Mouse (Mus musculus) kidney, embryonic 14.5 days (tissue): ENCODE results near the gene Ubtd1. TPM values are rescaled to one million over a fixed set of nuclear protein-coding genes. Genes with fewer than 3 reads are reported as not detected.
A peak's percentile ranks its signal among the peaks of the same experiment; 100 is the strongest.

Experiments
- ATAC-seq: fragments of 200-750 bp; cut with Nextera tagmentation; 2 replicates; pipeline ENCODE4 v1.8.0; 2017; ENCODE audit warnings: moderate number of reproducible peaks, mild to moderate bottlenecking, moderate TSS enrichment, moderate library complexity; ENCODE audit not compliant: low FRiP score, low TSS enrichment
- H3K27ac ChIP-seq: fragments of 300-500 bp; sonication (generic); 2 replicates; pipeline ENCODE4 v1.5.1; 2014; ENCODE audit warnings: low read depth, mild to moderate bottlenecking, low read length, moderate library complexity, mixed read lengths
- H3K27me3 ChIP-seq: fragments of 300-500 bp; sonication (generic); 2 replicates; pipeline ENCODE4 v1.6.1; 2014; ENCODE audit warnings: mild to moderate bottlenecking, low read length; ENCODE audit not compliant: control insufficient read depth, insufficient read depth
- H3K36me3 ChIP-seq: fragments of 300-500 bp; sonication (generic); 2 replicates; pipeline ENCODE4 v1.6.1; 2014; ENCODE audit warnings: low read length, mixed read lengths; ENCODE audit not compliant: control insufficient read depth, insufficient read depth
- H3K4me1 ChIP-seq: fragments of 300-500 bp; sonication (generic); 2 replicates; pipeline ENCODE4 v1.6.1; 2014; ENCODE audit warnings: low read length, mixed read lengths; ENCODE audit not compliant: control insufficient read depth, insufficient read depth
- H3K4me2 ChIP-seq: fragments of 300-500 bp; sonication (generic); replicated peaks from 2 replicates; pipeline ENCODE4 v1.6.1; 2014; ENCODE audit warnings: low read depth, mild to moderate bottlenecking, low read length
- H3K4me3 ChIP-seq: fragments of 300-500 bp; sonication (generic); 2 replicates; pipeline ENCODE4 v1.5.1; 2014; ENCODE audit warnings: mild to moderate bottlenecking, low read length
- H3K9ac ChIP-seq: fragments of 300-500 bp; sonication (generic); 2 replicates; pipeline ENCODE4 v1.6.1; 2014; ENCODE audit warnings: low read depth, mild to moderate bottlenecking, low read length, moderate library complexity
- H3K9me3 ChIP-seq: fragments of 300-500 bp; sonication (generic); 2 replicates; pipeline ENCODE4 v1.6.1; 2016; ENCODE audit warnings: low read length; ENCODE audit not compliant: control insufficient read depth
- WGBS: fragments of 180-500 bp; shearing (Covaris S2); extraction: QIAGEN DNeasy Blood & Tissue Kit; methylation state at CpG from one replicate; pipeline ENCODE4 v1.1.7; 2014; 5-methylcytosine and 5-hydroxymethylcytosine counted together
- polyA plus RNA-seq: library from polyadenylated mRNA; unstranded; fragments of >200 nt; fragmentation: Nextera tagmentation; extraction: Ambion mirVana; gene quantifications from 2 replicates; pipeline ENCODE4 v1.2.1, GENCODE M21; 2014

Ubtd1 gene
- polyA plus RNA-seq, 1 experiment from 2014 or later: 29.8 TPM

- Histone ChIP-seq H3K4me2 (no peak overlapping the region), H3K4me3 (no peak overlapping the region), H3K36me3 (peaks cover 47% of the 10 kb centered on the region), H3K27me3 (no peaks in the 10 kb centered on the region), H3K9me3 (no peaks in the 10 kb centered on the region), H3K4me1 (no peaks in the 10 kb centered on the region), H3K27ac (no peak overlapping the region), H3K9ac (no peak overlapping the region)
- WGBS: 96% methylated on average over 7 of the region's 7 CpGs
- ATAC-seq: no peak
Measured at GRCm38 (mm10) chr19:41969618-41970017, 11.9 kb upstream of the Ubtd1 start.

- no peak overlapping the region for H3K27ac ChIP-seq
- ATAC-seq: no peak
- H3K4me1 ChIP-seq: no peaks in the 10 kb centered on the region
- H3K36me3 ChIP-seq: peaks cover 9% of the 10 kb centered on the region; the same call in 1 of the 2 replicates
- whole genome bisulfite sequencing: 55% methylated on average over 13 of the region's 13 CpGs
- H3K4me2 ChIP-seq: no peak overlapping the region
- no peaks in the 10 kb centered on the region for H3K27me3 ChIP-seq
- H3K4me3 ChIP-seq: no peak overlapping the region
- no peaks in the 10 kb centered on the region for H3K9me3 ChIP-seq
- no peak overlapping the region for H3K9ac ChIP-seq
Measured at GRCm38 (mm10) chr19:41973891-41974794, 7.4 kb upstream of the Ubtd1 start.

GRCm38 (mm10) chr19:41980422-41980818 lies 1.1 kb upstream of the Ubtd1 start:
- peak overlapping the region; percentile 71 for H3K4me2 ChIP-seq
- peak overlapping the region; percentile 77 for H3K4me3 ChIP-seq
- H3K4me1 ChIP-seq: 0 out of 2 replicates have a peak, but pooled peaks cover 3% of the 10 kb centered on the region
- H3K27me3 ChIP-seq: no peaks in the 10 kb centered on the region
- peak overlapping the region; percentile 92 for H3K9ac ChIP-seq
- no peaks in the 10 kb centered on the region for H3K36me3 ChIP-seq
- peak overlapping the region; percentile 84 for H3K27ac ChIP-seq
- H3K9me3 ChIP-seq: no peaks in the 10 kb centered on the region
- peak; percentile 14; the same call in 1 of the 2 replicates for ATAC-seq
- WGBS: 0% methylated on average over 16 of the region's 16 CpGs

GRCm38 (mm10) chr19:41980819-41981594 lies 556 bp upstream of the Ubtd1 start, which contains the start of gene Mms19:
Mms19 (minus strand) TSS chr19:41981157.
- 0 out of 2 replicates have a peak, but pooled peaks cover 3% of the 10 kb centered on the region for H3K4me1 ChIP-seq
- H3K27me3 ChIP-seq: no peaks in the 10 kb centered on the region
- H3K9me3 ChIP-seq: no peaks in the 10 kb centered on the region
- no peaks in the 10 kb centered on the region for H3K36me3 ChIP-seq
- H3K9ac ChIP-seq: peak within 1 kb of the TSS; percentile 92
- H3K4me3 ChIP-seq: peak within 1 kb of the TSS; percentile 77
- peak within 1 kb of the TSS; percentile 88 for H3K4me2 ChIP-seq
- peak; percentile 96 for ATAC-seq
- under 1% methylated on average over 59 of the region's 68 CpGs for WGBS
- H3K27ac ChIP-seq: peak within 1 kb of the TSS; percentile 84

- 0% methylated on average over 74 of the region's 74 CpGs for WGBS
- Histone ChIP-seq H3K9ac (peak overlapping the region; percentile 92), H3K27me3 (no peaks in the 10 kb centered on the region), H3K4me3 (peak overlapping the region; percentile 77), H3K27ac (peak overlapping the region; percentile 84), H3K4me2 (peak overlapping the region; percentile 88), H3K9me3 (no peaks in the 10 kb centered on the region), H3K36me3 (no peaks in the 10 kb centered on the region), H3K4me1 (0 out of 2 replicates have a peak, but pooled peaks cover 3% of the 10 kb centered on the region)
- no peak for ATAC-seq
Measured at GRCm38 (mm10) chr19:41981931-41982790, 598 bp downstream of the Ubtd1 start.

GRCm38 (mm10) chr19:41982791-41983150 lies 1.2 kb downstream of the Ubtd1 start:
- H3K27ac ChIP-seq: peak overlapping the region; percentile 84; the same call in 1 of the 2 replicates

GRCm38 (mm10) chr19:41985994-41986393 lies 4.4 kb downstream of the Ubtd1 start:
- H3K36me3 ChIP-seq: no peaks in the 10 kb centered on the region
- no peak overlapping the region for H3K4me3 ChIP-seq
- ATAC-seq: no peak
- H3K9me3 ChIP-seq: no peaks in the 10 kb centered on the region
- H3K9ac ChIP-seq: no peak overlapping the region
- H3K27ac ChIP-seq: no peak overlapping the region
- H3K4me2 ChIP-seq: no peak overlapping the region
- WGBS: 92% methylated on average over 5 of the region's 5 CpGs
- no peaks in the 10 kb centered on the region; the same call in 1 of the 2 replicates for H3K4me1 ChIP-seq
- H3K27me3 ChIP-seq: no peaks in the 10 kb centered on the region

More at GRCm38 (mm10) chr19:41982791-41983150, 1.2 kb downstream of the Ubtd1 start:
- peak overlapping the region; percentile 88 for H3K4me2 ChIP-seq
- peak overlapping the region; percentile 92 for H3K9ac ChIP-seq
- WGBS: under 1% methylated on average over 4 of the region's 4 CpGs
- no peak for ATAC-seq
- no peaks in the 10 kb centered on the region for H3K36me3 ChIP-seq
- H3K27me3 ChIP-seq: no peaks in the 10 kb centered on the region
- 0 out of 2 replicates have a peak, but pooled peaks cover 3% of the 10 kb centered on the region for H3K4me1 ChIP-seq
- no peaks in the 10 kb centered on the region for H3K9me3 ChIP-seq
- peak overlapping the region; percentile 77 for H3K4me3 ChIP-seq

- no peak overlapping the region for H3K9ac ChIP-seq
- peaks cover 12% of the 10 kb centered on the region for H3K4me1 ChIP-seq
- H3K4me3 ChIP-seq: no peak overlapping the region
- 66% methylated on average over 4 of the region's 4 CpGs for WGBS
- H3K36me3 ChIP-seq: no peaks in the 10 kb centered on the region
- no peak overlapping the region for H3K4me2 ChIP-seq
- no peak overlapping the region; the same call in 1 of the 2 replicates for H3K27ac ChIP-seq
- no peaks in the 10 kb centered on the region for H3K9me3 ChIP-seq
- no peaks in the 10 kb centered on the region for H3K27me3 ChIP-seq
- ATAC-seq: peak; percentile 44; the same call in 1 of the 2 replicates
Measured at GRCm38 (mm10) chr19:41987206-41987605, 5.6 kb downstream of the Ubtd1 start.
